Mouse (Mus musculus): ENCODE measurements around the gene Zcchc24.

Zcchc24 gene

DNA sequence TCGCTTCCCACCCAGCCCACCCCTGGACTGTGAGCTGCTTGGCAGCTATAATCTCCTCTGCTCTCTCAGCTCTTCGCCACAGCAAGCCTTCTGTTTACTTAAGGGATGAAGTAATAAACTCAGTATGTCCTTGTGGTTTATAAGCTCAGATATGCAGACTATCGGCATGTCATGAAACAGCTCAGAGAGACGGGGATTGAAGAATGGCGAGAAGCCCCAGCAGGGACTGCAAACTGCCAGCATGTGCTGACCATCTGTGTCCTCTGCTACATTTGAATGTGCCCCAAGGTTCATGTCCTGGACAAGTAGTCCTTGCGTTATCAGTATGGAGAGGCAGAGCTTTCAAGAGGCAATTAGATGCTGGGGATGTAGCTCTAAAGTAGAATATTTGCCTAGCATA is 7.5 kb upstream of the Zcchc24 start:
- no peak for DNase-seq (ENCODE audit: low spot score)

DNA sequence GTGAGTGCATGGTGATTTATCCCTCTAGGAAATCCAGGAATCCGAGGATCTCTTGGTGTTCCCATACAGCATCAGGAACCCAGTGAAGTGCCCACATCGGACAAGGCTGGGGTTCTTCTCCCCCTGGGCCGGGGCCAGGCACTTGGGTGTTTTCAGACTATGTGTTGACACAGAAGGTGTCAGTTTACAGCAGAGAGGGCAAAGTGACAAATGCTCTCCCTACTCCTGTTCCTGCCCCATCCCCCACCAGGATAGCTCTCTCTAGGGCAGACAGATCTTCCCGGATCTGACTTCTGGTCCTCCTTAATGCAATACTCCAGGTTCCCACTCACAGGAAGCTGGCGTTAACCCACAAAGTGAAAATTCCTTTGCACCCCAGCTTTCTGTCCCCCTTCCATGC is 5.3 kb upstream of the Zcchc24 start:
- DNase-seq (ENCODE audit: low spot score), result peak; percentile 64

DNA sequence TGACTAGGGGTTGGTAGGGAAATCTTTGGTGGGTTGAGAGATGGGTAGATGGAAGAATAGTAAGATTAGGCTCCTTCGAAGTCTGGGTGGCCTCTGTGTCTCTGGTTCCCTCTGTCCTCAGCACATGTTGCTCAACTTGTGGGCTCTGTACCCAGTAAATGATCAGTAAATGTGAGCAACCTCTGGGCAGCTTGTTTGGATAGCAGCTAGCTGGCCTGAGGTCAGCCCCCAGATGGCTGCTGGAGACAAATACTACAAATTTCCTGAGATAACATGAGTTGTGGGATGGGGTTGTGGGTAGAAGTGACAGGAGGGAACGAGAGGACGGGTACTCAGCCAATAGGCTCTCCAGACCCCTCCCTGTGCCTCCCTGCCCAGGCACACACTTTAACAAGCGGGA is 4.2 kb upstream of the Zcchc24 start:
- peak; percentile 74 for DNase-seq (ENCODE audit: low spot score)

DNA sequence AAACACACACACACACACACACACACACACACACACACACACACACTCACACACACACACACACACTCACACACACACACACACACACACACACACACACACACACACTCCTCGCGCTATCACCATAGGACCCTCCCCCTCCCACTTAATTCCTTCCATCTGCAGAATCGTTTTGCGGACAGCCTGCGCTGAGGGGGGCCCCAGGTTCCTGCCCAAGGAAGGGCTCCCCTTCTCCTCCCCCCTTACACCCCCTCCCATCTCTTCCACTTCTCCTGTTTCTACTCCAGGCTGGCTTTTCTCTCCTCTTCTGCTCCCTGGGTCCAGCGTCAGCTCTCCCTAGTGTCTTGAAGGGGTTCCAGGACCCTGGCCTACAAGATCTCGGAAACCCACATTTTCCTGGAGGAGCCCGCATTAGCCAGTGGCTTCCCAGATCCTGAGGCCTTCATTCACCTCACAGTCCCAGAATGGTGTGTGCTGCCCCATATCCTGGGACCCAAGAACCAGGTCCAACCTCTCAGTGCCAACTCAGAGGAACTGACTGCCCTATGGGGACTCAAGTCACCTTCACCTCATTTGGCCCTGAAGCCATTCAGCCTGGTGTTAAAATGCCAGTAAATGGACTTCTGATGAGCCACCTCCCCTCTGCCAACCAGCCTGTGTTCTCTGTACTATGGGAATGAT is 927 bp upstream of the Zcchc24 start:
- no peak for DNase-seq (ENCODE audit: low spot score)

DNA sequence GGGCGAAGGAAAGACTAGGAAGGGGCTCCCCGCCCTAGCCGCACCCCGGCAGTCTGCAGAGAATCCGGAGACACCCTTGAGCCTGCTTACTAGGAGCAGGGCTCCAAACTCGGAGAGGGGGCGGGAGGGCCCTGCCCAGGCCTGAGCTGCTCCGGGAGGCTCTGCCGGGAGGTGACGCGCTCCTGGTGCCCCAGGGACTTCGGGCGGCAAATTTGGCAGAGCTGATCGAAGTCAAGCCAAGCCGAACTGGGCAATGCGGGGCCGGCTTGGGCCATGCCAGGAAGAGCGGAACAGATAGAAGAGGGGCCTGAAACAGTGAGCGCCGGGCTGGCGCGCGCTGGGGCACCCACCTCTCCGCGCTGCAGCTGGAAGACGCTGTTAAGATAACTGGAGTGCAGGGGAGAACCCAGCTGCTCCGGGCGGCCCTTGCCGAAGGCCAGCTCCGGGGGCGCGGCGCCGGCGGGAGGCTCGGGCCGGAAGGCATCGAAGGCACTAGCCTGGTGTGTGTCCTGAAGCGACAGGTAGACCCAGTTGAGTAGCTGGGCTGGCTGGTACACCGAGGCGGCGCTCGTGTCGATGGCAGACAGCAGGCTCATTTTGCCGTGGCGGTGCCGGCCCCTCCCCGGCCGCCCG is 462 bp downstream of the Zcchc24 start:
- DNase-seq (ENCODE audit: low spot score), result no peak

DNA sequence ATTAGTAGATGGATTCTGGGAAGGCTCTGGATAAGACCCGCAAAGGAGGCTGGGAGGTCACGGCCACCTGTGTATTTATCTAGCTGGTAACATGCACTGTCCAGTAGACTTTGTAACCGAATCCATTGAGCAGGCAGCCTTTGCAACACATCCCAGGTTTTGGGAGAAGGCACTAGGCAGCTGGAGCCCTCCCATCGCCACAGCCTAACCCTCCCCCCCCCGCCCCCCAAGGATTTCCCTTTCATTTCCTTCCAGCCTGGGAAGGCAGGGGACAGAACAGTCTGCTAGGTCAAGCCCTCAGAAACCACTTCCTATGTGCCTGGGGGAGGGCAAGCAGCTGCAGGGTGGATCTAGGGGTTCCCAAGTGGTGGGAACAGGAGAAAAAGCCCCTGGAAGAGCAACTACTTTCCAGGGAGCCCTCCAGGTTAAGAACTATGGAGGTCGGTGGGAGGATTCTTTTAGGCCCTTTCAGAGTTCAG is 1.1 kb downstream of the Zcchc24 start:
- DNase-seq (ENCODE audit: low spot score), result no peak

DNA sequence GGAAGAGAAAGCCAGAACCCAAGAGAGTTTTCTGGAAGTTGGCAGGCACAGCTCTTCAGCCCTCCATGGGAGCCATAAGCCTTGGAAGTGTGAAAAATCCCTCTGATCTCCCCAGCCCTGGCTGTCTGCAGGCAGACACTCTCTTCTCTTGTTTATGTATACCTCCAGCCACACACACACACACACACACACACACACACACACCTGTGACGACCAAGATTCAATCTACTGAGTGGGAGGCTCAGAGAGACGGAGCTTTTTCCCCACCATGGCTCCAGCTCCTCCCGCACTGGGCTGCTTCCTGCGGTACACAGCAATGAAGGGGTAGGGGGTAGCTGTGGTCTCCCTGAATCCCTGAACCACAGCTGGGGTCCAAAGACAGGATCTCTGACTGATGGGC is 2.4 kb downstream of the Zcchc24 start:
- DNase-seq (ENCODE audit: low spot score), result no peak

DNA sequence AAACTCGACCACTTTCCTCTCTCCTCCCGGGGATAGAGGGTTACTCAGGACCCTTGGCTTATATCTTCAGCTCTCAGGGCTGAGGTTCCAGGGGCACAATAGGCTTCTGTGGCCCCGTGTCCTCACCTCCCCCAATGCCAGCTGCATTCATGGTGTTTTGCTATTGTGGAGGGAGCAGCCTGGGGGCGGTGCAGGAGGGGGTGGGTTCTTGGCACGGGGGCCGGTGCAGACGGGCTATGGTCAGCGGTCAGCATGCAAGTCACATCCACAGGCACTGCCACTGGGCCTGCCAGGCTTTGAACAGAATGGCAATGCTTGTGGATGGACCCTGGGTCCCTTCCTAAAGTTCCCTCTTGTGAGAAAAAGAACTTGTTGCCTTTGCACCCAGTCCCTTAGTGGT is 2.9 kb downstream of the Zcchc24 start:
- no peak for DNase-seq (ENCODE audit: low spot score)

DNA sequence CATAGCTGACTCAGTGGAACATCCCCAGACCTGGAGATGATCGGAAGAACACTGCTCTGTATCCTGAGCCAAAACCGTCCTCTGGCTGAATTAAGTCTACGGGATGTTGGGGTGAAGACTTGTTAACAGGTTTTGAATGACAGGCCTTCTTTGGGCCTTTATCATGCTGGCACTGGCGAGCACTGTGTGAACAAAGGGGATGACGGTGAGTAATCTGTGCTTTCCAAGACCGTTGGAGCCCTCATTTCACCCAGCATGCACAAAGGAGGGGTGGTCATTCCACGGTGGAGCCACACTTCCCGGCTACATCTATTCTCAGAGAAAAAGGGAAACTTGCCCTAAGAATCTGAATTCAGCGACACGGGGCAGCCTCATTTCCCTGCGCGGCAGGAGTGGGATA is 3.7 kb downstream of the Zcchc24 start:
- no peak for DNase-seq (ENCODE audit: low spot score)

DNA sequence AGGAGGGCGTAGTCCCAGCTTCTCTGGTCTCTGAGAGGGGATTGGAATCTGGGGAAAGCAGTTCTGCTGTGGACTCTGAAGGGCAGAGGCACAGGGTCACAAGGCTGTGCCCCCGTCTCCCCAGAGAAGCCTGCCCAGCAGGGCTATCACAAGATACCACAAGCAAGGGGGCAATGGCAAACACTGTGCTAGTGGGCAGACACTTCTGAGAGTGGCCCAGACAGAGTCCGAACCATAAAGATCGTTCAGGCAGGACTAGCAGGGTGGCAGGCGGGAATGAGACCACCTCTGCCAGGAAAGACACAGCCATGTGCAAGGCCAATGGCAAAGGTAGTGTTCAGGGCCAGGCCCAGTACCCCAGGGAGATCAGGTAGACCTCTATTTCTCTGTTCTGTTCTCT is 7.7 kb downstream of the Zcchc24 start:
- no peak for DNase-seq (ENCODE audit: low spot score)

DNA sequence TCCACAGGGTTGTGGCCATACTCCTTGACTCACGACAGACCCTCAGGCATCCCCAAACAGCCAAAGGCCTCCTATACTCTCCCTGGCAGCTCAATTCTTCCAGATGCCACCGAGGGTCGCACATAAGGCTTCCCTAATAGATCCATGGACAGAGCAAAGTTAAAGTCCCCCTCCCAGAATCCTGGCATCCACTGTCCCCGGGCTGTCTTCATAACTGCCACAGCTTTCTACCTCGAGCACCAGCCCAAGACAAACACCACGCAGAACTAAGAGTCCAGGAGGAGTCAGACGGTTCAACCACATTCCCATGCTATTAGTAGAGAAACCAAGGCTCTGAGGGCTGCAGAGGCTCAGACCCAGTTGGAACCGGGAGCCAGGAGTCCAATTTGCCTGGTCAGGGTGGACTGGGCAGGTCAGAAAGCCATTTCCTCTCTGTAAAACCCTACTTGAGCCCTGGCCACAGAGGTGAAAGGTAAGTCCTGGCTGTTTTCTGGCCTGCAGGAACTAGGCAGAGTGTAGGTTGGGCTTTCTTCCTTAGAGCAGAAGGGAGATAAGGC is 8.8 kb downstream of the Zcchc24 start:
- peak; percentile 69 for DNase-seq (ENCODE audit: low spot score)

DNA sequence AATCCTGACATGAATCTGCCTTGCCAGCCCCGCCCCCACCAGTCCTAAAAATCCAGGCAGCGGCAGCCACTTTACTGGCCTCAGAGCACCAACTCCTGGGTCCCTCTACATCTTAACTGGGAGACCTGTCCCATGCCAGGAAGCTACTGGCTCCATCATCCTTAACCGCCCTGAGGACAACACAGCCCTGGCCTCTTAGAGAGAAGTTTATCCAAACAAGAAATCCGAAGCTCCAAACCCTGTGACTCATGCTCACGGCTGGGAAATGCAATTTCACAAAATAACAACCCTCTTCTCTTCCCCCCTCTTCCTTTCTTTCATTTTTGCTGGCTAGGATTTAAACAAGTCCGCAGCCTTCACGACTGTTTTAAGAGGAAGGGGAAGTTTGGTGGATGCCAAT is 9.3 kb downstream of the Zcchc24 start:
- DNase-seq (ENCODE audit: low spot score), result peak; percentile 70

DNA sequence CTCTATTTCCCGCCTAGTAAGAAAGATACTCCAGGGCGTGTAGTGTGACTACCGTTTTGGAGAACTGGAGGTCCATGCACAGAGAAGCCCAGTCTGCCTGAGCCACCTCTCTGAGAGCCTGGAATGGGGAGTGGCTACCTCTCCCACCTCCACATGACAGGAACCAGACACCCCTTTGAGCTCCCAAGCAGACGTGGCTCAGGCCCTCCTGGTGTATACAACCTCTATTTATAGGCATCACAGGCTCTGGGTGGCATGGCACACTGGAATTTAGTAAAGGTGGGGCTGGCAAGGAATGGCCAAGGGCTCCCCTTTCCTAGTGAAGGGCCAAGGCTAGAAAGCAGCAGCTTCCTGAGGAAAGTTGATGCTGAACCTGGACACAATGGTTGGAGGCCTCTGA is 10.9 kb downstream of the Zcchc24 start:
- no peak for DNase-seq (ENCODE audit: low spot score)

DNA sequence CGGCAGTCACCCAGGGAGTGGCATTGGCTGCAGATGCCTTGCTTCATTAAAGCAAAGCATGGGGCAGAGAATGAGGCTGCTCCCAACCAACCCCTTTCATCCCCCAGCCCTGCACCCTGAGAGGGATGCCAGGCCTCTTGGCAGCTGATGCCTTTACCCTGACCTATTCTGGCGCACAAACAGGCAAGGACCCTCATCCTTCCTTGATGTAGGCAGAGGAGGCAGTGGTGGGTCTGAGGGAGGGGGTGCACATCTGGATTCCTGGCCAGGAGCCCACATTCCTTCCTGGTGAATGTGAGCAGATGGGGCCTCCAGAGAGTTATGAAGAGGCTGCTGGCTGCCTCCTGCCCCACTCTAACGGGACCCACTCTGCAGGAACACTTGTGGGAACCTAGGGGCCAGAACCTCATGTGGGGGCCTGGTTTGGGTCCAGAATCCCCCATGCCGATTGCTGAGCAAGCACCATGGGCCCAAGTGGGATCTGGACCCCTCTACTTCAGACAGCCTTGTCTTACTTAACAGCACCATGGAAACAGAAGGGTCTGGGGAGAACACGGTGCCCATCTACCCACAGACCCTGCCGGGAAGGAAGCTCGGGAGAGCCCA is 12.4 kb downstream of the Zcchc24 start:
- DNase-seq (ENCODE audit: low spot score), result no peak

DNA sequence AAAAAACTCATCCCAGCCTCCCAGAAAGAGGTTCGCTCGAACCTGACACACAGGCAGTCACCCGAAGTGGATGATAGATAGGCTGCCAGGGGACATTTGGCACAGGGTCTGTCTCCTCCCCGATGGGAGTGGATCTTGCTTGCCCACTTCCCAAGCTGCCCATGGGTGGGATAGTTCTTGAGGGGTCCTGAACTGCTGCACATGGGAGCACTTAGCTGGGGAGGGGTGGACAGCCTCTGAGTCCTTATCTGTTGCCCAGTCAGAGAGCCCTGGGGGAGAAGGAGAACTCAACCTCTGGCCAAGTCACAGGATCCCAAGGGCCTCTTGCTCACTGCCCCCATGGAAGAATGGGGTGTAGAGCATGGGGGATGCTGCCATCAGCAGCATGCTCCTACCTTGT is 13.3 kb downstream of the Zcchc24 start:
- DNase-seq (ENCODE audit: low spot score), result no peak

DNA sequence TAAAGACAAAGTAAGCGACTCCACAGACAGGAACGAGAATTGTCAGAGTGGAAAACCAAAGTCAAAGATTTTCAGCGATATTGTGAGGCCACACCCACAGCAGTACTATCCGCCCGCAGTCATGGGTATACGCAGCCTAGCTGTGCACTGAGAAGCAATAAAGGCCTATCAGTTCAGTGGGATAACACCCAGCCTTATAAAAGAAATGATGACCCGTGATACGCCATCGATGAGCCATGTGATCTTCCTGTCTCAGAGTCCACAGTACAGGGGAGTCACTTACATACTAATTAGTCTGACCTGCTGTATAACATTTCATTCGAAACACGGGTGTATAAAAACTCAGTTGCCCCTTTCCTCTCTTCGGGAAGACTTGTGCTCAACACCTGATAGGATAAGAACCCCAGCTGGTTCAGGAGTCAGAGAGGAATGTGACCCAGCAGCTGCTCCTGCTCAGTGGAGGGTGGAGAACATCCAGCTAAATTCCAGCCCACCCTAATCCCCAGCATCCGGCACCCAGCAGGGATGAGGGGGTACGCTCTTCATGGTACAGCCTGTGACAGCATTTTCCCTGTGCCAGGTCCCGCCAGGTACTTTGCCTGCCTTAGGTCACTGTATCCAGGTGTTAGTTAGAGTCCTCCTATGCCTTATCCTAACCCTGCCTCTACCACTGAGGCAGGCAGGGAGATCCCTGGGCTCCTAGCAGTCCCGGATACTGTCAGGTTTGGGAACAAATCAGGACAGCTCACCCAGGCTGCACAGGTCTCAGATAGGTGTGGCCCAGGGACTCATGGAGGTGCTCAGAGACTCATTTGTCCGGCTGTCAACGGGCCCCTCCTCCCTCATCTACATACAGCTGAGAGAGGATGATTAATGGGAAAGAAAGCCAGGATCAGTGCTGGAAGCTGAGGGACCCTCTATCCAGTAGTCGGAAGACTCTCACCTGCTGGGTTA is 14.0 kb downstream of the Zcchc24 start:
- DNase-seq (ENCODE audit: low spot score), result no peak

DNA sequence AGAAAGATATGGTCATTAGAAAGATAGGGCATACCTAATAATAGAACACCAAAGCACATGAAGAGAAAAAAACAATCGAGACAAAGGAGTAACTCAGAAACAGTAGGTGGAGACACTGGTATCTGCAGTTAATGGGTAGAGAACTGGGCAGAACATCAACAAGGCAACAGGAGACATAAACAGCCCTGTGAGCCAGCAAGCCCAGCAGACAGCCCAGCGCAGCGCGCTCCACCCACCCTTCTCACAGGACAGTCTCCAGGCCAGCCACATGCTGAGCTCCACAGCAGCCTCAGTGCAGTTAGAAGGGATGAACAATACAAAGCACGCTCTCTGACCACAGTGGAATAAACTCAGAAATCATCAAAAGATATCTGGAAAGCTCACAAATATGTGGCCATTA is 15.8 kb downstream of the Zcchc24 start:
- DNase-seq (ENCODE audit: low spot score), result peak; percentile 82

DNA sequence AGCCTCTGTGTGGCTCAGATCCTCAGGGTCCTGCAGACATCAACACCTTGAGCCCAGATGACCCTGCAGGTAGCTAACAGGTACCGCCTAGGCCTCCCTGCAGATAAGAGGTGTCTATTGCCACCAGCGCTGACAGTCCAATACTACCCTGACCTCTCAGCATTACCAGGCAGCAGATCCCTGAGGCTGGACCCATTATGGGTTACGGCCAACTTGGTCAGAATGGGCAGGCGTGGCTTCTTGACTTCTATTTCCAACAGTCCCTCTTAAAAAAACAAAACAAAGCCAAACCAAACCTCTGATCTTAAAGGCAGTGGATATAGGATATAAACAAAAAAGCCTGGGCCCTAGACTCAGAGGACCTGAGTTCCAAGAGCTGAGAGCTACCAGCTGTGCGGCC is 17.8 kb downstream of the Zcchc24 start:
- peak; percentile 69 for DNase-seq (ENCODE audit: low spot score)

DNA sequence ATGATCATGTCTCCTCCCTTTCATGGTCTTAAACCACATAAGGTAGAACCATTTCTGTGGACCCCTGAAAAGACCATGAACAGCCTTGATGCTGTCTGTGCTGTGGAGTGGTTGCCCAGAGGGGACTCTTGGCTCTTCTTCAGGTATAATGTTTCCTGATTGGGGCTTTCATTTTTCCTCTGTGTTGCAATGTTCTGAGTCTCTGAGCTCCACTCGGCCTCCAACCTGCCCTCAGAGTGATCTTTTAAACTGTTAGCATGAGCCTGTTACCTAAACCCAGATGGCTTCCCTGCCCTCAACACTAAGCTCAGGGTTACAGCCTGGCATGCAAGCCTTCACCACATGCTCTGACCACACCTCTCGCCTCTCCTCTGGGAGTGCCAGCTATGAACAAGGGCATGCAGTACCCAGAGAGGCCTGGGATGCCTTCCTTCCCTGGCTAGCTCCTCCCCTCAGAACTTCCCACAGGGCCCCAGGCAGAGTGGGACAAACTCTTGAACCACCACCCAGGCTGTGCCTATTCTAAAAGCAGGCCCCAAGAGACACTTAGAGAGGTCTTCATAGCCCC is 18.3 kb downstream of the Zcchc24 start:
- DNase-seq (ENCODE audit: low spot score), result peak; percentile 85

DNA sequence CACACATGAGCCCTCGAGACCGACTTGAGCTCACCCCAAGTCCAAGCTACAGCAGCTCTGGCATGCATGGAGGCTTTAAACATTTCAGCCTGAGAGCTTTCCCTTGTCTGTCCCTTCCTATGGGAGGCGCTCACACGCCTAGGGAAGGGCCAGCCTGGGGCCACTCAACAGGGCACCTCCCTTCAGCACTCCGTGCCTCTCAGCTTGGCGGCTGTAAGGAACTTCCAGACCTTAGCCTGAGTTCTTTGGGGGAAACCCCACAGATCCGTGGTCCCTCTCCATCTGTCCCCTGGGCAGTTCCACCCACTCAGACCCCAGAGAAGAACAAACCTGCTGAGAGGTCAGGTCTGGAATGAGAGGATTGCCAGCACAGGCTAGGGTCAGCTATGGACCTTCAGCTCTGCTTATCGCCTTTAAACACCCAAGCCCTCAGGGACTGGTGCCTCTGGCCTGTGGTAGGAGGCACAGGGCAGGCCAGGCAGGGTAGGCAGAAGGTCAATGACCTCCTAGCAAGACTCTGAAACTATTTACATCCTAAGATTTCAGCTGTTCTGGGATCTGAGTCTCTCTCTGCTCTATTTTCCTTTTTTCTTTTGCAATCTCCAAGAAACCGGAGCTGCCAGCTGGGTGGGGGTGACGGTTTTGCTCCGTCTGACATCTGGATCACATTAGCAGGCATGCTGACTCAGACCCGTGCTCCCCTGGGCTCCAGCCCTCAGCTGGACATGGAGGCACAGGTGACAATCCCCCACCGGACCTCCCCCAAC is 19.5 kb downstream of the Zcchc24 start:
- DNase-seq (ENCODE audit: low spot score), result peak; percentile 88

Measured in adipocyte (in vitro differentiated cells).